Mouse (Mus musculus) lung, adult 18-20 months (tissue): ENCODE results near the gene Zfp511.

Experiments
- DNase-seq, 2 experiments: peaks; one replicate each; pipeline ENCODE4 v3.0.0; 2022; ENCODE audit warnings: mixed read lengths in 2 of 2

Zfp511 gene

DNA sequence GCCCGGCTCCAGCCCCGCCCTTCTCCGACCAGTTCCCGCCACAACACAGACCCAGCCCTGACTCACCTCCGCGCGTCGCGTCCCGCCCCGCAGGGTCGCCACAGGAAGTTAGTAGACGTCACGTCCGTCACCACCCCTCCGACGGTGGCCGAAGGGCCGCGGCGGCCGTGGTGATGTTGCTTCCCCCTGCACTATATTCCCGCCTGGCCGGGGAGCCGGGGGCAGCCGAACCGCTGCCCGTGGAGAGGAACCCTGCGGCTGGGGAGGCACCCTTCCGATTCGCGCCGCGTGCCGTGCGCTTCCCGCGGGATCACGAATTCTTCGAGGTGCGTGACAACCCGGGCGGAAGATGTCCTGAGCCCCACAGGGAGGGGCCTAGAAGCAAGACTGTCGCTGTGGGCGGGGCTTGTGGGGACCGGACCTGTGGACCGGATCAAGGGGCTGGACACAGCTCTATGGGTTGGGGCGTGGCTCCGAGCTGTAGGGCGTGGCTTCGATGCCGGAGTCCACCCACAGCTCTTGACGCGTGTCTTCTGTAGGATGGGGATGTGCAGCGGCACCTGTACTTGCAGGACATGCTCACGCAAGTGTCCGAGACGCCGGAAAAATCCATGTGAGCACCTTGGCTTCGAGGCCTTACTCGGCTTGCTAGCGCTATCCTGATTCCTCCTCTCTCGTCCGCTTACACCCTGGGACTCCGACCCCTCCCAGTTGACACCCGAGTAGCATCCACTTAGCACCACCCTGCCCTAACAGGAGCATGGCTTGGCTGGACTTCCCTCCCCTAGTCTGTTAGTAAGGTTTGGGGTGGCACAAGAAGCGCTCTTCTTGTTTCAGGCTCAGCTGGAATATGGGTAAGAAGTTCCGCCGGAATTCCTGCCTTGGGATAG lies at the start of gene Zfp511, which contains the start of gene Tubgcp2:
Gene Zfp511, plus strand, starts transcription at position 111 of the 890 bp plus-strand sequence.
Gene Tubgcp2, minus strand, starts transcription at position 389 of the 890 bp plus-strand sequence.
- peak; percentile 97 for DNase-seq

DNA sequence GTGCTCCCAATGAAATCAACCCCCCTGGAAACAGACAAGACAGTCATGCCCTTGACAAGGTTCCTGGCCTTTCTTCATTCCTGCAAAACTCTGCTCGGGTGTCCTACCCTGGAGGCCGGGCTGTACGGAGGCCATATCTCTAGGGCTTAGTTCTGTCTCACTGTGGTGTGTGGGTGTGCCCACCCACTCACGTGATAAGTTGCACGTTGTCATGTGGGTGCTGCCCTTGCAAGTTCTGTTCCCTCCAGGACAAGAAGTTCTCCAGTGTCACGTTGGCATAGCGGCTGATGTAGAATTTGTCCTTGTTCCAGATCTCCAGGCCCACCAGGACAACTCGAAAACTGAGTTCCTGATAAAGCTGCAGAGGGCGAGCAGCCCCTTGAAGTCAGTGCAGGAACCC lies 47.9 kb upstream of the Zfp511 start:
- DNase-seq, result no peak

DNA sequence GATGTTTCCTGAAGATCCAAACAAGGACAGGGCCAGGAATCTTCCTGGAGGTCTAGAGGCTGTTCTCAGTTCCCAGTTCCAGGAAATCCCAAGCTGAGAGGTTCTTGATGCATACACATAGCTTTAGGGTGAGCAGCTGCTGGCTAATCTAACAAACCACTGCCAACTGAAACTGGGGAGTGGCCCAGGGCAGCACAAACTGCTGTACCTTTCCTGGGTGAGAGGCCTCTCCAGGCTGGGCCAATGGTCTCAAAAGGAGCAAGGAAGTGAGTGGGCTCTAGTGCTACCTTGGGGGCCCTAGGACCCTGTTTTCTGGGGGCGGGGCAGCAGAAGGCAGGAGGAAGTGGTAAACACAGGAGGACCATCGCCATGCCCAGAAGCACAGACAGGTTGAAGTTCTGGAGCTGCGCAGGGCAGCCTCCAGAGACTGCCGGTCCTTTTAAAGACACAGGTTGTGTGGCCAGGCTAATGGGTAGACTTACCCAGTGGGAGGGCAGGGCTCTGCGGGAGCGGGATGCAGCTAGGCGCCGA lies 45.3 kb upstream of the Zfp511 start:
- DNase-seq, result no peak

DNA sequence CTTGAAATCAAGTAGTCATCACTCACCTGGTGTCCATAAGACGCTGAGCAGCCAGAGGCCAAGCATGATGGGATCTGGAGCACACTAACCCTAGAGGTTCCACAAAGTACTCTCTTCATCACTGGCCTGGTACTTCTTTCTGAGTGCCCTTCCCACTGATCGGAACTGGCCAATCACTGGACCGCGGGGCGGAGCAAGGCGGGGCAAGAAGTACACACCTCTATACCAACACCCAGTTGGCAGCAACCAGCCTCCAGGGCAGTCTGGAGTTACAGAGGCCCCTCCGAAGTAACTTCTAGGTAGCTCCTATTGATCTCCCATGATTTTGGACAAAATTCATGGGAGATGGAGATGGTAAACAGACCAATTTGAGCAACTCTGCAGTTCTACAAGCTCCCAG lies 43.8 kb upstream of the Zfp511 start, which contains the start of gene Adam8:
Gene Adam8, minus strand, starts transcription at position 157 of the 400 bp plus-strand sequence.
- DNase-seq, result peak; percentile 64 to 66

DNA sequence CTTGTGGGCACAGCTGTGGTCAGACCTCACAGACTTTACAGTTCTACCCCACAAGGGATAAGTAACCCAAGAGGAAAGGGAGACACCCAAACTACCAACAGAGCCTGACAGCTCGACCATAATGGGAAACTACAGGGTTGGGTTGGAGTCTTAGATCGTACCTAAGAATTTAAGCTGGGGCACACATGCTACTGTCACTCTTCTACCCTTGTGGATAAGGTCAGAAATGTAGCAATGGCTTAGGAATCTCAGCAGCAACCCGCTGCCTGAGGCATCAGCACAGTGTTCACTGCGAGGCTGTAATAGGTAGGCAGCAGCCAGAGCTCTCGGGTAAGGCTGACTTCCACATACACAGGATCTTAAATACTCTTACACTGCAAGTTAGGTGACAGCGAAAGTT lies 42.7 kb upstream of the Zfp511 start:
- no peak for DNase-seq

DNA sequence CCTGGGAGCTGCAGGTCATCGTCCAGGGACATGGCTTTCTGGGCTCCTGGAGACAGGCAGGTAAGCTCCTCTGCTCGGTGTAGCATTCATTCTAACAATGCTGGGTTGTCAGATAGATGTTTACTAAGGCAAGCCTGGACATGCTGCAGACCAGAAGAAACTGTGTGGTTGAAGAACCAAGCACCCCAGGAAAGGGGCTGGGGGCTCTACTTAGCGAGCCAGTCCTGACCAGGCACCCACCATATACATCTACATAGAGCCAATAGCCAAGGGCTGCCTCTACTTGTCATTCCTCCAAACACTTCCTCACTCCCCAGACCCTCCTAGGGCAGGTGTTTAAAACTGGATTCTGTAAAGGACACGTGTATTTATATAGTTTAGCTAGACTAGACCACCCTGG lies 42.0 kb upstream of the Zfp511 start:
- DNase-seq, result no peak

DNA sequence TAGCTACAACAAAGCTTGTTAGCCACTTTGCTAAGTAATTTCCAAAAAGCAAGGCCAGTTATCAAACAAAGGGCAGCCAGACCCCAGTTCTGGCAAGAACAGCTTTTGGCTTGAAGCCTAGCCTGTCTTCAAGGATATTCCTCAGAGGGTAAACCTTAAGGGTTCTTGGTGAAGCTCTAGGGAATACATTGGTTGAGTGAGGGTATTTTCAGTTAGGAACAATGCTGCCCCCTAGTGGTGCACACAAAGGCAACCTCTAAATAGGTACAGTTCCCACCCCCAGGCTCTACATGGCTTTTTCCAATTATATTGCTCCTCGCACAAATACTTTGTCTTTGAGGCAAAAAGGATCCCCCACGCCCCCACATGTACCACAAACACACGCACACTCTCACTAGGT lies 41.5 kb upstream of the Zfp511 start:
- DNase-seq, result peak in 1 of 2 experiments; percentile 60

DNA sequence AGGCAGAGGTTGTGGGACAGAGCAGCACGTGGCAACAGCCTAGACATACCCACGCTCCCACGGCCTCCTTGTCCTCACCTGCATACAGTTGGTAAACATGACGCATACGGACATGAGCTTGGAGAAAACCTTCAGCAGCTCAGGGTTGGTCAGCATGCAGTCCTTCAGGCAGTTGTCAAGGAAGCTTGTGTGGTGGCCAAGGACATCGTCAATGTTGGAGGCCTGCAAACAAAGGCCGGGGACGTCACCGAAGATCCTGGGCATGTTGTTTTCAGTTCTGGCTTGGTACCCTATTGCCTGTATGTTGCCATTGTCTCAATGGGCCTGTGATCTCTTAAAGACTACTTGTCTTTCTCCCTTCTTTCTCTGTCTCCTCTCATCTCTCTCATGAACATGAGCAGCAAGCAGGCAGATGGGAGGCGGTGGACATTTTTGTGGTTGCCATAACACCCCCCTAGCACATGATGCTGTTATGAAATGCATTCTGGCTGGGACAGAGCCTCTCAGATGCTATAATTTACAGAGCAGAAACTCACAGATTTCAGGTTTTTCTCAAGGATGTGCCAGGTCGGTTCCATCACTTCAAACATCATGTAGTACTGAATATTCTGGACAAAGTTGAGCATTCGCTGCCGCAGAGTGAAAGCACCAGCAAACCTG lies 37.4 kb upstream of the Zfp511 start:
- DNase-seq, result no peak

DNA sequence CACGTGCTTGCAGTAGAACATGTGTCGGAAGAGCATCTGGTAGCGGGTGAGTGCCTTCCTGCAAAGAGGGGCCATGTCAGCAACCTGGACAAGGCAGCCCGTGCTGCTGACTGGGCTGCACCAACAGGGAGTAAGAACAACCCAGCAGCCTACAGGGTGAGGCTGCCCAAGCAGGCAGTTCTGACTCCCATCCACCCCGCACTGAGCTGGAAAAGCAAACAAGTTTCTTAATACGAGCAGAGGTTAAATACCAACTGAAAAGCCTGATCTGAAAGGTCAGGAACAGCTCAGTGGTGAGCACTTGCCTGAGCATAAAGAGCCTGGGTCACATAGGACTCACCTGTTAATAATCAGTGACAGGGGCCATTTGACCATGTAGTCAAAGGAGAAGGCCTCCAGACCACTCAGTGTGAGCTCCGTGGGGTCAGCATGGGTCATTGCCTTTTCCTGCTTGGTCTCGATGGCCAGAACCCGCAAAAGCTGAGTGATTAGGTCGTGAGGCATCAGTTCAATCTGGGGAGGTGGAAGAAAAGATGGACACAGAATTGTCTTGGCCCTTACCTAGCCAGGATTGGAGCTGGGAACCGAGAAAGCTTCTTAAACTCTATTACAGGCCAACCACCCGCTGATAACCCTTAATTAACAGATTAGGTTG lies 35.0 kb upstream of the Zfp511 start:
- peak in 1 of 2 experiments; percentile 29 for DNase-seq

DNA sequence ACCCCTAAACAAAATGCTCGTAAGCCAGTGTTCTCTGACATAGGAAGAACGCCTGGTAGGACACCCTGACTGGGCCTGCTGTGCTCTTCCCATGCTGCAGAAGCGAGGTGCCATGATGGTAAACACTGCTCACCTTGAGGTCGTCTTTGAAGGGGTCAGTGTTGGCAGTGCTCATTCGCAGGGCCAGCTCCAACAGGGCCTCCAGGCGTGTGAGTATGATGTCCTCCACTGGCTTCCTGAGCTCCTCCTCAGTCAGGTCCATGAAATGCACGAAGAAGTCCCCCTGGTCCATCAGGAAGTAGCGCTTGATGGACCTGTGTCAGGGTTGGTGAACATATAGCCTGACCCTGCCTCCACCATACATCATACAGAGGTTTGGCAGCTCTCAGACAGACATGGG lies 31.5 kb upstream of the Zfp511 start:
- DNase-seq, result no peak

DNA sequence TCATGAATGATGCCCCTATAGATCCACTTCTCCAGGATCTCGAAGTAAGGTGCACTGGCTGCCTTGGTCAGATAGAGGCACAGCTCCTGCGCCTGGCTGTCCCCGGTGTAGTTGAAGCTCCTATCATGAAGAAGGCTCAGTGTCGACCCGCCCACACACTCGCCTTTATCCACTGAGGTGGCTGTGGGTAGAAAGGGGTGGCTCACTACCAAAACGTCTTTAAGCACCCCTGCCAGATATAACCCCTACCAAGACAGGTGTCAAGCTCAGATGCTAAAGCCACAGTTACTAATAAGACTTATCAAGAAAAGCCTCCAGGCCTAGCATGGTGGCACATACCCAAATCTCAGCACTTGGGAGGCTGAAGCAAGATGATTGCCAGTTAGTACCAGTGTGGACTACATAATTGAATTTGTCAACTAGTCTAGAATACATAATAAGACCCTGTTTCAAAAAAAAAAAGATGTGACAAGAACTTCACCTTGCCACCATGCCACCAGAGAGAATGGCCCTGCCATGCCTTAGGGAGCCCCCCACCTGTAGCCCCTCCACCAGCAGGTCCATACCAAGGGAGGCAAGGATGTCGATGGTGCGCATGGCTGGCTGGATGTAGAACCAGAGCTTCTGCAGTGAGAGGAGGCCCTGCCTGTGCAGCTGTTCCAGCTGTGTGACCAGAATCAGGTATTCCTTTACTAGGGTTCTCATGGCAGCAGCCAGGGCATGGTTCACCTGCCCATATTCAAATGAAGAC lies 29.2 kb upstream of the Zfp511 start:
- no peak for DNase-seq

DNA sequence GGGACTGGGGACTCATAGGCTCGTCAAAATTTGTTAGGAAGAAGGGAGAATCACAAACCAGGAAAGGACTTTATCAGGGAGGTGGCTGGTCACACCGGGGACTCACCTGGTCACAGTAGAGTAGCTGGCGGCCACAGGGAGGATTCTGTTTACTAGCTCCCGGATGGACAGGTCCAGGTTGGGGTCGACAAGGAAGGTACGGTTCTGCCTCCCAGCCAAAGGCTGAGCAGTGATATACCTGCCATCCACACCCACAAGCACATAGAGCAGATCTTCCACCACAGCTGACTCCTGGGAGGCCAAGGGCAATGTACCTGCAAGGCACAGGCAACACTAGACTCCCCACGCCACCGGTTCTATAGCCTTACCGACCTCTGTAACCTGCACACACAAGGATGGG lies 28.4 kb upstream of the Zfp511 start:
- DNase-seq, result no peak

DNA sequence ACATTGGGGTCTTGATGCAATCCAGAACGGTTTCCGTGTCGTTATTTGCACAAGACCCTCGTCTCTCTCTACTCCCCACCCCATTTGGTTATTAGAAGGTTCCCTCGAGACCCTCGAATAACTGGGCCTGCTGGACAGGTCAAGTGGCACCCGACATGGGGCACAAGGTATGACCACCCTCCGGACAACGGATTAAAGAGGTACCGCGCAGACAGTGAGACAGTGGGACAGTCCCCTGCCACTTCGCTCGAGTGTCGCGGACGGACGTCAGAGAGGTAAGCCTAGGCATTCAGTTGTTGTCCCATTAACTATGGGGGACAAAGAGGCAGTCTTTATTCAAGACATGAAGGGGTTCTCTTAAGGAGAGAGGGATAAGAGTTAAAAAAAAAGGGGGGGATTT lies 24.9 kb upstream of the Zfp511 start:
- DNase-seq, result no peak

DNA sequence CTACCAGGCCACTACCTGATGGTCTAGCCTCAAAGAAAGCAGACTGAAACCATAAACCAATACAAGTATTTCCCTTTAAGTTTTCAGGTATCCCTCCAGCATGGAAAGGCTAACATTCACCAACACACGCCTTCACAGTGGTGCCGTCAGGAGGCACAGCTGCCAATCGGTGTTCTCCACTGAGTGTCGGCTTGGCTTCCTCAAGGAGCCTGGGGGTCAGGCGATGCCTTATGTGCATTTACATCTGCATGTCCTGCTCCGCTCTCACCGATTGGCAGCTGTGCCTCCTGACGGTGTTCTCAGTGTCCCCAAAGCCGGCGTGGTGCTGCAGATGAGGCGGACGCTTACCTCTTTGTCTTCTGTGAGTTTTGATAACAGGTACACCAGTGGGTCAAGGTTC lies 4.4 kb upstream of the Zfp511 start:
- DNase-seq, result no peak

DNA sequence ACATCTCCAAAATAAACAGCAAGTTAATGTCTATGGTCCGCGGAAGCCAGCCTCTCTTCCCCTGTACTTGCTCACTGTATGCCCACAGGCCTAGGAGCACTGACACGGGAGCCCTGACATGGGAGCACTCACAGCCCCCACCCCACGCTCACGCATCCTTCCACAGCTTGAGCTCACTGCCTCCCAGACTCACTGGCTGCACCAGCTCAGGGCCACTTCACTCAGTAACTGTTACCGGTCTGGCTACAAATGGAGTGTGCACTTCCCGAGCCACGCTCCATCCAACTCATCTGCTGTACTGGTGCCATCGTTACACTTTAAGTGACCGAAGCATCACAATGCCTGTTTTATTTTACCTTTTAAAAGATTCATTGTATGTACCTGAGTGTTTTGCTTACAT lies 3.8 kb upstream of the Zfp511 start:
- DNase-seq, result no peak

DNA sequence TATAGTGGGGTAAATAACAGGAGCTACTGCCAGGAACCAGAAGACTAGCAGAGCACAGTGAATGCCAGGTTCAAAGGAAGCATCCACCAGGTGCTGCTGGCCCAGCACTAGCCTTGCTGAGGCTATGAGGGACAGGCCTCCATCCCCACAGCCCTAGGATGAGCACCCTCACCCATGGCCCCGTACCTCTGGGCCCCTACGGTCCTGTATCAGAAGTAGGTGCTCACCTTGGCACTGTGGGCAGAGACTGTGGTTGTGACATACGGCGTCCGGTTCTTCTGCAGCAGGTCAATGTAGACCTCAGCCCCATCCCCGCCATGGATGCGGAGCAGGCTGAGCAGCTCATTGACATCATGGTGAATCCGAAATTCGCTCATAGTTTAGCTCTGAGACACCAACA lies 2.8 kb upstream of the Zfp511 start:
- DNase-seq, result no peak

DNA sequence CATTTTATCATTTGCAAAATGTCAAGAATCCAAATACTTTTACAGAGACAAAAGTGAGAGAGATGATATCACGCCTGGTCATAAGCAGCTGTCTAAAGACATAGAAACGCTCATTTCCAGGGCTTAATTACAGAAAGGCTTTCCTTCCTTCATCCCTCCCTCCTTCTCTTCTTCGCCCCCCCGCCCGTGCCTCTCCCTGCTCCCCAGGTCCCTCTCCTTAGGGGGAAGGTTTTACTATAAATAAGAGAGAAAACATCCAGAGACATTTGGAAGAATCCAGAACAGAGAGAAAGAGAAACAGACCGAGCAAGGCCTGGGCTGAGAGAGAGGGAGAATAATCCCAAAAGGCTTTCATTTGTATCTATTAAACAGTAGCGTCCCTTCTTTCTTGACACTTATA lies 735 bp upstream of the Zfp511 start:
- DNase-seq, result no peak

DNA sequence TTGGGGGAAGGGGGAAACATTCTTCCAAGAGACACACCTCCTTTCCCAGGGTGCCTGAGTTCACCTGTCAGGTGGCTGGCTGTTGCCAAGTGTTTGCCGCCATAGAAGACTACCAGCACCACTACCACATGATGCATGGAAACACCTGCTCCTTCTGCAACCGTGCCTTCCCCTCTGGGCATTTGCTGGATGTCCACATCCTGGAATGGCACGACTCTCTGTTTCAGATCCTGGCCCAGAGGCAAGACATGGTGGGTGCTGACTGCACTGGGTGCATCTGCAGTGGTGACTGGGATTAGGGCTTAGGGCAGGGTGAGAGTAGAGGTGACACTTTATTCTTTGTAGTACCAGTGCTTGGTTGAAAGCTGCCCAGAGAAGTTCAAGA lies 972 bp downstream of the Zfp511 start:
- DNase-seq, result no peak

DNA sequence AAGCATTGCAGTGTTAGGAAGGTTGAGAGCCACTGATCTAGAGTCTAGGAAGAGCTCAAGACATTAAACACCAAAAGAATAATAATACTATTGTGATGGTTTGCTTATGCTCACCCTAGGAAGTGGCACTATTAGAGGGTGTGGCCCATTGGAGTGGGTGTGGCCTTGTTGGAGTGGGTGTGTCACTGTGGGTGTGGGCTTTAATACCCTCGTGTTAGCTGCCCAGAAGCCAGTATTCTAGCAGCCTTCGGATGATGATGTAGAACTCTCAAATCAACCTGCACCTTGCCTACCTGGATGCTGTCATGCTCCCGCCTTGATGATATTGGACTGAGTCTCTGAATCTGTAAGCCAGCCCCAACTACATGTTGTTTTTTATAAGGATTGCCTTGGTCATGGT lies 6.5 kb downstream of the Zfp511 start:
- DNase-seq, result no peak

DNA sequence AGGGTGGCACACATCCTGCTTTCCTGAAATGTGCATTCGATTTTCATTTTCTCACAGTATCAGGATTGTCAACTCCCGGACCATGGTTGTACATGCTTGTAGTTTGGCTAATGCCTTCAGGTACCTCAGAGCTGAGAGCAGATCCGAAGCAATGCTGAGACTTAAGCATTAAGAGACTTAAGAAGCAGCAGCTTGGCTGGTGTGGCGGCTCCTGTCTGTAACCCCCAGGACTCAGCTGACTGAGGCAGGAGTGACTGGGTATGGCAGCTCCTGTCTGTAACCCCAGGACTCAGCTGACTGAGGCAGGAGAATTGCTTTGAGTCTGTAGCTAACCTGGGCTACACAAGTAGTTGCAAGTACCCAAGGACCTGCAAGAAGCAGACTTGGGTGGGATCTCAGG lies 9.4 kb downstream of the Zfp511 start:
- DNase-seq, result no peak

DNA sequence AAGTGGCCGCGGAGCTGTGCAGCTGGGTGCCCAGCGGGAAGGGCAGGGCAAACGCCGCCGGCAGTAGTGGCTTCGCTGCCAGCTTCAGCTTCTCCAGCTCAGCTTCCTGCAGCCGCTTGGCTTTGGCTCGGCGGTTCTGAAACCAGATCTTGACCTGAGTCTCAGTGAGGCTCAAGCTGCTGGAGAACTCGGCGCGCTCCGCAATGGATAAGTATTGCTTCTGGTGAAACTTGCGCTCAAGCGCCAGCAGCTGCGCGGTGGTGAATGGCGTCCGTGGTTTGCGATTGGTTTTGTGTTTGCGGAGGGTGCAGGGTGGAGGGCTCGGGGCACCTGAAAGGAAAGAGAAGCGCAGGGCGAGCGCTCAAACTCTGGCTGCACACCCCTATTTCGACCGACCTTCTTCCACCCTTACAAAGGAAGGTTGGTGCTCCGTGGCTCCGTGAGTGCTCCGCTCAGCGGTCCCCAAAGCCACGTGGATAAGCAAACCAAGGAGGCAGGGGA lies 11.7 kb downstream of the Zfp511 start:
- no peak for DNase-seq

DNA sequence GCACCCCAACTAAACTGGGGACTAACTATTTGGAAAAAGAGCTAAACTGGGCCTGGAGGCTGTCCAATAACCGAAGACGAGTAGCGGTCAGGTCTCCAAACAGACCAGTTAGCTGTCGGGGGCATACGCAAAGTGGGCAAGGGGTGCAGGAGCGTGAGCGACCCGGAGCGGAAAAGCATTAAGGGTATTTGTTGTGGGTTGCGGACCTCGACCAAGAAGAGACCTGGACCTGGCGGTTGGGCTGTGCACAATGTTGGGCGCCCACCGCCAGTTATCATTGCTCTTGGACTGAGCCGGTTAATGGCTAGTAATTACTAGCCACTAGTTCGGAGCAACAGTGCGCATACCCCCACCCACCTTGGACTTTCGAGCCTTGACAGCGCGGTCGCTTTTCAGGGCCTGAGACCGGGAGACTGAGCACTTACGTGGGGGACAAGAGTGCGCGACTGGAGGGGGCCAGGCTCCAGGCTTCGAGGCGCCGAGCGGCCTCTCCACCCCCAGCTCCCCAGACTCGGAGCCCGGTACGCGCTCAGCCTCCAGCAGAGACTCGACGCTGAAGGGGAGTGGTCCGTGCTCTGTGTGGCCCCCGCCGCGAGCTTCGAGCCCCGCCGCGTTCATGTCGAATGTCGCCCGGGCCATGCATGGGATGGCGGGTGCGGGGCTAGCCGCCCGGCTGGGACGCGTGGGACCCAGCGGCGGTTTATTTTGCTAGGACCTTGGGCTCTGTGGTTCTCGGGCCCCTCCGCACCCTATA lies 12.3 kb downstream of the Zfp511 start, which contains the start of gene Msx3:
Gene Msx3, minus strand, starts transcription at position 729 of the 754 bp plus-strand sequence.
- no peak for DNase-seq
